Mouse (Mus musculus) gastrocnemius, postnatal 14 days (tissue): ENCODE data around the gene Ano6. TPM values are rescaled to one million over a fixed set of nuclear protein-coding genes. Genes with fewer than 3 reads are reported as not detected.

Experiments used
- DNase-seq: peaks from one replicate; pipeline ENCODE4 v3.0.0; 2021; ENCODE audit warnings: mixed read lengths
- intact Hi-C: fragments of 180-260 bp; cut with DNase I; formaldehyde crosslinking; loops from one replicate; pipeline ENCODE4 v1.15.1; 2025; ENCODE audit warnings: low total_unique reads
- total RNA-seq, 2 experiments: library from RNA; stranded (reverse); gene quantifications; 2 replicates each; pipeline ENCODE4 v1.2.3; 2021

Ano6 gene
- total RNA-seq, 2 experiments from 2014 or later: 41.5 to 51.9 TPM

DNA sequence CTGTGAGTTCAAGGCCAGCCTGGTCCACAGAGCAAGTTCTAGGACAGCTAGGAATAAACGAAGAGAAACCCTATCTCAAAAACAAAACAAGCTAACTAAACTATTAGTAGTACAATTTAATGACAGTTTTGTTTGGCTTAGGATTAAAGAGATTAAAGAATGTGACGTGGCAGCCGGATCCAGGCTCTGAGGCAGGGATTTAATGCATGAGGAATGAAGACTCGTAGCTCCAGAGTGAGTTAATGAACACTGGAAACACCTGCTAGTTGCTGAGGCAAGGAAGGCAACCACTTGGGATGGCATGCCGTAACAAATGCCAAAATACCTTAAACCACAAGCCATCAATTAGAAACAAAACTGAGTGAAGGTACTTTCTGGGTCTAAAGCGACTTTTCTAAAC, 153.7 kb downstream of the Ano6 start:
- intact Hi-C loops: no loop called here
- DNase-seq: no peak

DNA sequence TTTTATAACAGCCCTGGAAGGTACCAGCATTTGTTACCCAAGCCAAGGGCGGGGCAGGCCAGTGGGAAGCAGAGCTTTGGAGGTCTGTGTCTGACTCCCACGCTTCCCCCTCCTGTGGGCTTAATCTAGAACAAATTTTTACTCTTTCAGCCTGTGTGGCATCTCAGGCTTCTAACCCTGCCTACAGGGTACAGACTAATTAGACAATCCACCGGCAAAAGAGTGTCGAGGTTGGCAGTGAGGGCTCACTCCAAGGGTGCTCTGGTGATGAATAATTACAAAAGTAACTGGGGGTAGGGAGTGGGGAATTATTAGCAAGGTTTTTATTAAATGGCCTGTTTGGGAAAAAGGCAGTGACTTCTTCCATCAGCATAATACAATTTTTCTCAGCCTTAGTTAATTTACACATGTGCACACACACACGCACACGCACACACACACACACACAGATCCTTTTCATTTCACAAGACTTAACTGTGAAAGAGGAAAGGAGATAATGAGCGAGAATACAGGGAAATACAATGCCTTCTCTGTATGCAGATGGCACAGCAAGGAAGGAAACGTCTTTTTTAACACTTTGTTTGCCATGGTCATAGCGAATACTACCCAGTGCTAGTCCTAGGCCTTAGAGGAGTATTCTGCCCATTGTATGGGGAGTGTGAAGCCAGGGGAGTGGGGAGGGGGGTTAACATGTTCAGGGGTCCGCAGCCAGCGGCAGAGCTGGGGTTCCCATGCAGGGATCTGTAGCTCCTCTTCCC, 155.5 kb downstream of the Ano6 start:
- intact Hi-C loops: loop anchor here (5.0 kb wide), 1 partner anchor 169 kb away; no protein-coding TSS in a partner anchor
- DNase-seq: no peak

DNA sequence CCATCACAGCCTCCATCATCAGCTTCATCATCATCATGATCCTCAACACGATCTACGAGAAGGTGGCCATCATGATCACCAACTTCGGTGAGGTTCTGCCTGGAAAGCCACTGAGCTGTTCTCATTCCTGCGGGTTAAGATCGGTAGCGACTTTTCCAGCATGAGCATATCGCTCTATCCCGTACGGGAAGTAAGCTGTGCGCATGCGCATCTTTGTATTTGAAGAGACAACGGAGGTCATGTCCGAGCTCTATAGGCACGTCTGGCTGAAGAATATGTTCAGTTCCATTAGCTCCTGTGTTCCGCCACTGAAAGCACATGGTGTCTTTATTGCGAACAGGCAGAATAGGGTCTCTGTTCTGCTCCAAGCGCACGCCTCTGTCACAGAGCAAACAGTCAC, 157.8 kb downstream of the Ano6 start:
- no peak for DNase-seq
- intact Hi-C loops: loop anchor here (5.0 kb wide), 1 partner anchor 171 kb away; no protein-coding TSS in a partner anchor

DNA sequence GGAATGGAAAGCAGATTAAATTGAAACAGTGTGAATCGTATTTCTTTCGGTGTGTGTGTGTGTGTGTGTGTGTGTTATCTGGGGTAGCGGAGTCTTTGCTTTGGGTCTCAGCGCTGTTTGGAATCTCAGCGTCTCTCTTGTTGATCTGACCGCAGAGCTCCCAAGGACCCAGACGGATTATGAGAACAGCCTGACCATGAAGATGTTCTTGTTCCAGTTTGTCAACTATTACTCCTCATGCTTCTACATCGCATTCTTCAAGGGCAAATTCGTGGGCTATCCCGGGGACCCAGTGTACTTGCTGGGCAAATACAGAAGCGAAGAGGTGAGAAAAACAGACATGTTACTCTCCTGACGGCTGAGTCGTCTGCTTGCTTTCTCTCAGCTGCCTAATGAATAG, 158.7 kb downstream of the Ano6 start:
- no peak for DNase-seq
- intact Hi-C loops: loop anchor here (5.0 kb wide), 1 partner anchor 172 kb away; no protein-coding TSS in a partner anchor

DNA sequence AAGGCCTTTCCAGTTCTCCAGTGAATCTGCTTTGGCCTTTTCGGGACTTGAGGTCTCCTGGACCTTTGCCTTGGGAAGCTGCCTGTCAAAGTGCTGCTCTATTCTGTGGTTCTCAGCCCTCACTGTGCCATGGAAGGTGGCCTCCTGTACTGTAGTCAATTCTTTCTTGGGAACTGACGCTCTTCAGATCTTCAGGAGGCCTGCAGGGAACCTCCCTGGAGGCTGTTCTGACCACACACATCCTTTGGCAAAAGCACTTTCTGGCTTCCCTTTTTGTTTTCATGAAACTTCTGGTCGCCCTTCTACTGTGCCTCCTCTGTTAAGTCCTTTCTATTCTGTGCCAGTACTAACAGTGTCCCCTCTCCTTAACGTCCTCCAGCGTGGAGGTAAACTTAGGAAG, 160.9 kb downstream of the Ano6 start:
- intact Hi-C loops: no loop called here
- DNase-seq: no peak

DNA sequence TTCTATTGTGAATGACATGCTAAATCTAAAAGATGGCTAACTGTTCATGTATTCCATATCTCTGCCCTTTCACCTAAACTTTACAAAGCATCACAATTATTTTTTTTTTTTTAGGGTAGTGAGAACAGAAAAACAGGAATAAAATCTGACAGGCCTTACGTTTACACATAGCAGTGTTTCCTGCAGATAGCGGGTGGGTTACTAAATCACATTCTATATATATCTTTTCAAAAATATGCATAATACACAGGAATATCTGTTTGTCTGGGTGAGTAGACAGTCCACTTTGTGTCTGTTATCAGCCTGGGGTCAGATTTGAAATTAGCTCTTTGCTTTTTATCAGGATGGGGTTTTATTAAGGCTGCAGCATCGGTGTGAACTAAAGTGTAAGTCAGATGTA, 166.0 kb downstream of the Ano6 start:
- intact Hi-C loops: no loop called here
- no peak for DNase-seq

DNA sequence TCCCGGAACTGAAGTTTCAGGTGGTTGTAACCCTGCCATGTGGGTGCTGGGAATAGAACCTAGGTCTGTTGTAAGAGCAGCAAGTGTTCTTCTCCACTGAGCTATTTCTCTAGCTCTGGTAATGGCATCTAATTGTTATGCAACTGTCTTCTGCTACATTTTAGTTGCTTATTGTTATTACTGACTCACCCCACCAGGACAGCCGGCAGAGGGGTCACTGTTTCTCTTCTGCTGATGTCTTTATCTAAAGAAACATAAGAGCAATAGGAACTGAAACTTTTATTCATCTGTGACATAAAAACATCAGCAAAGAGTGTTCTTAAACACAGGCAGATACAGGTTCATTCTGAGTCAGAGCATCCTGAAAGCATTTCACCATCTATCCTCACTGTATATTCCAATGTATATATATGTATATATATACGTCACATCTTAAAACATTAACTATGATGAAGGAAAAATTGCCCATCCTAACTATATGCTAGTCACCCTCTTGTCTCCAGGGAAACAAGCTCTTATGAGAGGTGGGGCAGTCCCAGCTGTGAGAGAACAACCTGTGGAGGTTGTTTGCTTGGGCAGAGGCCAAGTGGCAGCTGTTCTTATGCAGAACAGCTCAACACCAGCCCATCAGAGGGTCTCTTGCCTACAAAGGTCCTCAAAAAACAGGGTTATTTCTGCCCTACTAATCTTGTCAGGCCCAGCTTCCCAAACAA, 171.9 kb downstream of the Ano6 start:
- DNase-seq: no peak
- intact Hi-C loops: no loop called here

DNA sequence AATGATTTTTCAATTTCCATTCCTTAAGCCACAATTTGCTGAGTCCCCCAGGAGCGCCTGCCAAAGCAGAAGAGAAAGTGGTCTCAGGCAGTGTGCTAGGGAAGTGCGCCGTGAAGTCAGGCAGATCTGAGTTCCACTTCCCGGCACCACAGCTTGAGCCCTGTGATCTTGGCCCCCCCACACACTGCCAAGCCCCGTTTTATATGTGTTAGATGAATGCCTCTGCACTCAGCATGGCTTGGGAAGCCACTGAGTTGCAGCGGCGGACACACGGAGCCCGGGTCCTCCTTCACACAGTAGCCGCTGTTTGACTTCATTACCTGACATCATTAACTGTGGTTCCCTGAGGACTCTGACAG, 172.5 kb downstream of the Ano6 start:
- intact Hi-C loops: no loop called here
- DNase-seq: no peak

DNA sequence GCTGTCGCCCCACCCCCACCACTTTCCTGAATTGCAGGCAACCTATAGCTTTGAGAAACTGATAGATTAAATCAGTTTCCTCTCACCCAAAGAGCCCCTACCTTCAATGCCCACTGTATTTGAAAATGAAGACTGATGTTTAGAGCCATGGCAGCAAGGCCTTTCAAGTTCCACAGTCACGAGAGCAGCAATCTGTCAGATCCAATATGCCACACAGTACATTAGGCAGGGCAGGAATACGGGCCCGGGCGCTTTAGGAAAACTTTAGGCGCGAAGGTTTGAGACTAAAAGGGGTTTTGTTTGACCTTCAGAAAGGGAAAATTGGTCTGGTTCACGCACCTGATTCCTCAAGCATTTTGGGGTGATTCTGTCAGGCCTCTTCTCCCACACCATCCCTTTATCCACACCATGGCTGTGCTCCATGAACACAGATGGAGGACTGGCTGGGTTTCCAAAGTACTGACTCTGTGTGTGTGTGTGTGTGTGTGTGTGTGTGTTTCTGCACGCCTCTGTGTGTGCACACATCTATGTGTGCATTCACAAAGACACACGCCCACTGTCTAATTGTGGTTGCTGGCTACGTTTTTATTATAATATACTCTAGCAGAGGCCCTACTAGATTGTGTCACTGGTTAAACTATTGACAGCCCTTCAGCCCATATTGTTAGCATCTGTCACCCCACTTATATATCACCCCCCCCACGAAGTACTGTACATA, 173.0 kb downstream of the Ano6 start:
- intact Hi-C loops: no loop called here
- DNase-seq: no peak

DNA sequence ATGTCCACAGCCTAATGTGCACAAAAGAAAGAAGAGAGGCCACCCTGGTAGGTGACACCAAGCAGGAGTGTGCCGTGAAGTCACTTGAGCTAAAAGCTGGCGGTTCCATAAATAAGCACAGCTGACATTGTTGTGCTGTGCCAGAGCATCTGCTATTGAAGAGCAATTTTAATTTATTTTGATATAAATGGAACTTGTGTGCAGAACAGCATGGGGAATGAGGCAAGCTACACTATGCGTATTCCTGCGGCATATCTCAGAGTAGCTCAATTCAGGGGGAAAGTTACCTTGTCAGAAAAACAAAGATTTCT, 173.6 kb downstream of the Ano6 start:
- no peak for DNase-seq
- intact Hi-C loops: no loop called here

DNA sequence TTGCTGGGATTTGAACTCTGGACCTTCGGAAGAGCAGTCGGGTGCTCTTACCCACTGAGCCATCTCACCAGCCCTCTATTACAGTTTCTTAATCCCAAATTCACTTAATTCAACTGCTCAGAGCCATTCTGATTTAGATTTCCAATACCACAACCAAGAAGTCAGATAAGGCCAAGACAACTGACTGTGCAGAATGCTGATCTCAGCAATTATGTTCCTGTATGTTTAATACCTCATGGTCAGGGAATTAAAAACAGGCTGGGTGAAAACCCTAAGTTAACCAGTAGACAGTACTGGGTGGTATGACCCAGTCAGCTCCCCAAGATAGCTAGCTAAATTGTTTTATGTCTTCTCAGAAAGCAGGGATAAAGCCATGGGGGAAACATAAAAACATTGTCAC, 176.3 kb downstream of the Ano6 start:
- no peak for DNase-seq
- intact Hi-C loops: no loop called here

DNA sequence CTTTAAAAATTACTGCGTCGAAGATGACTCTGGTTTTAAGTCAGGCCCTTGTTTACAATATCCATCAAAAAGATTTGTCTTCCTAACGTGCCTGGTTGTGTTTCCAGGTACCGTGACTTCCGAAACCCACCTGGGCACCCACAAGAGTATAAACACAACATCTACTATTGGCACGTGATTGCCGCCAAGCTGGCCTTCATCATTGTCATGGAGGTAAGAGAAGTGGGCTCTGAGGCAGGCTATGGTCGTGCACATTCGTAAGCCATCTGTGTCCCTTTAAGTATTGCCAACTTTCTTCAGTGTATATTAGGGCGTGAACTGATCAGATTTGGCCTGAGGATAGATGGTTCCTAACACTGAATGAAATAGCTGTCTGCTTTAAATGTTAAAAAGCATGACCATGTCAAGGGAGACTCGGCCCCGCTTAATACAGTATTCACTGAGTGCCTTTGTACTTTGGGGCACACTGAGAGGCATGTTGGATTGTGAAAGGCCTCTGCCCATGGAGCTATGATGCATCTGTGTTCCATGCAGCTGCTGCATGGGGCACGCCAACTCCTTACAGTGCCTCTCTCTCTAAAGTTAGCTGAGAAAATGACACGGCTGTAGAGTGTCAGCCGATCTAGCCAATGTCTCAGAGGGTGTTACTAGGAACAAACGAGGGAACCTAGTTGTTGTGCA, 177.0 kb downstream of the Ano6 start:
- intact Hi-C loops: no loop called here
- DNase-seq: peak; percentile 31

DNA sequence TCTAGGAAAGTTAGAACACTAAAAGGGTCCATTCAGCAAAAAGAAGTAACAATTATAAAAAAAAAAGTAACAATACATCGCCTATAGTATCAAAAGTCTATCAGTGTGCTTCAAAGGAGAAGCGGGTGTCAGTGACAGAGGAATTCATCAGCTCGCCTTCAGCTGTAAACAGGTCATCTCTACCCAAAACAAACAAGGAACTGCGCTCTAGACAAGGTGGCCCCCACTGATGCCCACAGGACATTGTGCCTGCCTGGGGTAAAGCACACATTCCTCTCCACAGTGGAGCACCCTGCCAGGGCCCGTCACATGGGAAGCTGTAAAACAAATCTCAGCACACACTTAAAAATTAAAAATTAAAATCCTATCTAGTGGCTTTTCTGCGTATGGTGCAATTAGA, 179.0 kb downstream of the Ano6 start:
- DNase-seq: no peak
- intact Hi-C loops: no loop called here

DNA sequence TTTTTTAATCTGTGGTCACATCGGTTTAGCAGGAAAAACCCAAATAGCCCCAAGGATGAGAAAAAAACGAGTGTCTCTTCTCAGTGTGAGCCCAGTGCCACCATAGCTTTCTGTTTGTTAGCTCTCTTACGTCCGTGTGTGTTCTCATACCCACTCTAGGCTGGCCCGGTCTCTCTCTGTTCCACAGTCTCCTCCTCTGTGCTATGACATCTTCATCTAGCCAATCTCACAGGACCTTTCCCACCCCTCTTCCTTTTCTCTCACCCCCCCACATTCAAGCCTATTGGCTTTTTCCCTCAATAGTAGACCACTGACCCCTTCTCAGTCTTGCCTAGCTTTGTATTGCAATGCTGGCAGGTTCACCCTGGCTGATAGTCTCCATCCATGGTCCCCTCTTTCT, 179.5 kb downstream of the Ano6 start:
- DNase-seq: no peak
- intact Hi-C loops: no loop called here

DNA sequence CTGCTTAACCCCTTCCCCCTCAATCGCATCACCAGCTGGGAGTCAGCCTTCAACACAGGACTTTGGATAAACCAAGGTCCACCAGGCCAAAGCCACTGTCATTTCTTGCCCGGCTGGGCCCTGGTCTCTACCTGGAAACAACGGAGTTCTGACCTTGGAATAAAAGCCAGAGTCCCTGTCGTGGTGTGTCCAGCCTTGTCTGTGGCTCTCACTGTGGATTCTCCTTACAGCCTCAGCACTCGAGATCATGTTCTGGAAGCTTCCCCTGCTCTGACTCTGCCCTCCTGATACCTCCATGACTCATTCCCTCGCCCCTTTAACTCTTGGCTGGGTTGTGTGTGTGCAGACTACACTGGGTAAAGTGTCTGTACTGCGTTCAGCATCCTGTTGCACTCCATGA, 180.0 kb downstream of the Ano6 start:
- intact Hi-C loops: no loop called here

DNA sequence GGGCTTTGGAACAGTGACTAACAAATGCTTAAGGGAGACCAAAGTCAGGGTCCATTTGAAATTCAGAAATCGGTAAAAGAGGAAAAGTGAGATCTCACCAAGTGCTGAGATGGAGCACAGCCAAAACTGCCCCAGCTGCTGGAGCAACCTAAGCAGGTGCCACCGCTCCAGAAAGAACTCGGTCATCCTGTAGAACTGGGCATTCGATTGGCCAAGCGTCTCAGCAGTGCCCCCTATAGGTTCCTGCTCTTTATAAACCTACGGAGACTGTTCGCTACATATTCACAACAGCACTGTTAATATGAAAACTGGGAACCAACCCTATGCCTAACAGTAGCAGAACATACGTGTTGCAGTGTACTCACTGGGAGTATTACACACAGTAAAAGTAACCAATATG, 180.7 kb downstream of the Ano6 start:
- no peak for DNase-seq
- intact Hi-C loops: no loop called here

More for the DNA sequence above, 180.0 kb downstream of the Ano6 start:
- no peak for DNase-seq

DNA sequence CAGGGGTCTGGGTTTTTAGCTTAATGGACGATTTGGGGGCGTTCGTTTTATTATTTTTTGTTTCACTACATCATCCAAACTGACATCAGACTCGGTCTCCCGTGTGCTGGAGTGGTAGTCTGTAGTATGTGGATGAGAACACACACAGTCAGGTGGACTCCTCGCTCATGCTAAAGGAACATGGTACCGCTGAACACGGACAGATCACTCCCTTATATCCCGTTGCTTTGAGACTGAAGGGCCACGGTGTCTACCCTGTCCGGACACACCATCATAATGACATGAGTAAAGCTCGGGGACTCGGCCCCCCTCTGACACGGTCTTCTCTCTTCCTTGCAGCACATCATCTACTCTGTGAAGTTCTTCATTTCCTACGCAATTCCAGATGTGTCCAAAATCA, 181.5 kb downstream of the Ano6 start:
- intact Hi-C loops: no loop called here
- DNase-seq: no peak

DNA sequence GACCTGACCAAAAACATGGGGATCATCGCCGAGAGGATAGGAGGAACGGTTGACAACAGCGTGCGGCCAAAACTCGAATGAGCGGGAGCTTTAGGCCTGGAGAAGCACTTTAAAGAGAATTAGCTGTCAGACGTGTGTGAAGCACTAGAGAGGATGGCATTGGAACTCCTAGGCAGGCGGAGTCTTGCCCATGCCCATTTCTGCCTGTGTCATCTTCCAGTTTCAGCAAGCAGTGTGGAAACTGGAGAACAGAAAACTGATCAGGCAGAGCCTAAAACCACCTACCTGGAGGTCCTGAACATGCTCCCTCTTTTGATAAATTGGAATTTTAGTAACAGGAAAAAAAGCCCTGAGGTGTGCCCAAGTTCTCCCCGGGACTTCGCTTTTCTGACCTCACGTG, 182.0 kb downstream of the Ano6 start:
- intact Hi-C loops: no loop called here
- DNase-seq: no peak

DNA sequence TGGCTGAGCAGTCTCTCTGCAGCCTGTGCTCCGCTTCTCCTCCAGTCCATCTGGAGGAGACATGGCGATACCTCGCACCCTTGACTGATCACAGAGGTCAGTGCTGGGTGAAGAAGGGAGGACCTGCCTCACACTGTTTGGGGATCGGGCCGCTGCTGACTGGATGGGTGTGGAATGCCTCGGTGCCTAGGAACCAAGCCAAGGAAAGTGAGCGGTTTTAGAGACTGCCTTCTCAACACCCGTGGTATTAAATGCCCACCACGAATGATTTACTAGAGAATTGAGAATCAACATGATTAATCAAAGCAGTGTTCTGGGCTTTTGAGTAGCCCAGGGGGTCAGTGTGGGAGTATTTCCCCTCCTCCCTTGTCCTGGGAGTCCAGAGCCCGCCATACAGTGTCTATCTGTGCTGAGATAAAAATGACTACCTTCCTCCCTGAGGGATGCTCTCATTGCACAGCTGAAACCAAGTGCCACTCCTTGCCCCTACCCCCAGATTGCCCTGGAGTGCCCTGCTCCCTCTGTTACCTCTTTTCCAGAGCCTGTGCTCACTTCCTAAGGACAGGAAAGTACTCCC, 183.5 kb downstream of the Ano6 start:
- DNase-seq: no peak
- intact Hi-C loops: no loop called here
